Mouse (Mus musculus): Measurements from ENCODE around the gene Pi16.
"Not testable (repeated sequence)": the region's sequence is repeated elsewhere in the genome, so short reads cannot be mapped to it uniquely, and the experiment has no call there.

GRCm38 (mm10) chr17:29351056-29351455 lies 33.6 kb downstream of the Pi16 start:
- TF ChIP-seq CTCF (IDR thresholded peaks at IDR 0.05; ENCODE audit: borderline replicate concordance, insufficient read depth, low read depth, low read length); POLR2A (IDR thresholded peaks at IDR 0.05; ENCODE audit: borderline replicate concordance, insufficient read depth, low read length): not testable (repeated sequence)

Measured in cerebellum, adult 2 months (tissue).